Mouse (Mus musculus) kidney, adult 2 months (tissue): Measurements from ENCODE around the gene Lbp.

Experiments used
- CTCF ChIP-seq: fragments of 200-500 bp; conservative IDR thresholded peaks from 2 replicates; pipeline ENCODE4 v1.5.1; 2011; ENCODE audit warnings: low read depth, mild to moderate bottlenecking, control low read depth, low read length, moderate library complexity, mixed read lengths; ENCODE audit not compliant: insufficient read depth, insufficient read length
- POLR2A ChIP-seq: fragments of 200-500 bp; IDR thresholded peaks from one replicate; pipeline ENCODE4 v1.6.1; 2011; ENCODE audit warnings: low read depth, low read length, control low read depth

DNA sequence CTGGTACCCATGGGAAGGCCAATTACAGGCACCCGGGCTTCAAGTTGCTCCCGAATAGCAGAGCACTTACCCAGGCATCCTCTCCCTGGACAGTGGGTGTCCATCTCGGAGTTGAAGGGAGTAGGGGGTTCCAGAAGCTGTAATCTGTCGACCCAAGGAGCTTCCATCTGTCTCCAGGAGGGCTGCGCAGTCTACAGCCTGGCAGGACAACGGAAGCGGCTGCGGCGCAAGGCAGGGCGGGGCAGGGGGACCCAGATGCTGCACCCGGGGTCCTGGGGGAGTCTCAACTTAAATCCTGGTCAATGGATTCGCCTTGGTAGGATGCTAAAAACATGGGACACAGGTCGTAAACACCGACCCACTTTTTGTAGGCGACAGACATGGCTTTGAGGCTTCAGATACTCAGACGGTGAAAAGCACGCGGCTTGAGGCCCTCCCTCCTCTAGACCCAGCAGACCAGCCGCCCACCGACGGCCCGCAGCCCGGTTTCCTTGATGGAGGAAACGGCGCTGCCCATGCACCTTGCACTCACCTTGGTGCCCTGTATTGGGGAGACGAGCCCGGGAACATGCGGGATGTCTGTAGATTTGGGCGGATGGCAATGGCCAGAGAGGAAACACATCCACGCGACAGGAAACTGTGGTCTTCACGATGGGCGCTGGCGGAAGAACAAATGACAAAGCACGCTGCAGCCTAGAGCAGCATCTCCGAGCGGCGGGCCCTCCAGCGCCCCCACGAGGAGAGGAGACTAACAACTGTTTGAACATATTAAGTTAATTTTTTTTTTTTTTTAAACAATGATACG lies 54.8 kb downstream of the Lbp start:
- TF ChIP-seq CTCF (peak; percentile 63), POLR2A (no peak)
